Mouse (Mus musculus): Measurements from ENCODE around the gene Pgd. TPM values are rescaled to one million over a fixed set of nuclear protein-coding genes. Genes with fewer than 3 reads are reported as not detected.

The Pgd gene
- polyA plus RNA-seq, 1 experiment from 2014 or later, result 113 TPM

GRCm38 (mm10) chr4:149147528-149147927, 19.0 kb downstream of the Pgd start:
- Histone ChIP-seq H3K4me1 (0 out of 2 replicates have a peak, but pooled peaks cover 6% of the 10 kb centered on the region), H3K9me3 (no peaks in the 10 kb centered on the region), H3K4me2 (replicated peaks) (no peak overlapping the region), H3K9ac (no peak overlapping the region), H3K27ac (no peak overlapping the region), H3K4me3 (no peak overlapping the region), H3K27me3 (no peaks in the 10 kb centered on the region), H3K36me3 (peaks cover 37% of the 10 kb centered on the region)
- no peak for ATAC-seq (ENCODE audit: low FRiP score, low read depth)
- WGBS, result 84% methylated on average over 7 of the region's 7 CpGs

- Histone ChIP-seq H3K36me3 (peaks cover 13% of the 10 kb centered on the region), H3K4me3 (no peak overlapping the region), H3K27me3 (no peaks in the 10 kb centered on the region), H3K4me1 (0 out of 2 replicates have a peak, but pooled peaks cover 6% of the 10 kb centered on the region), H3K9me3 (no peaks in the 10 kb centered on the region), H3K9ac (no peak overlapping the region), H3K27ac (no peak overlapping the region), H3K4me2 (replicated peaks) (no peak overlapping the region)
- ATAC-seq (ENCODE audit: low FRiP score, low read depth), result no peak
- 84% methylated on average over 4 of the region's 4 CpGs for WGBS
Observed at GRCm38 (mm10) chr4:149145151-149145550, 21.4 kb downstream of the Pgd start.

GRCm38 (mm10) chr4:149144459-149144858, 22.1 kb downstream of the Pgd start:
- Histone ChIP-seq H3K27me3 (no peaks in the 10 kb centered on the region), H3K9ac (no peak overlapping the region), H3K27ac (no peak overlapping the region), H3K4me2 (replicated peaks) (no peak overlapping the region), H3K36me3 (peaks cover 6% of the 10 kb centered on the region), H3K4me3 (no peak overlapping the region), H3K4me1 (0 out of 2 replicates have a peak, but pooled peaks cover 6% of the 10 kb centered on the region), H3K9me3 (no peaks in the 10 kb centered on the region)
- WGBS, result 7% methylated on average over 3 of the region's 3 CpGs
- ATAC-seq (ENCODE audit: low FRiP score, low read depth), result peak; percentile 88

GRCm38 (mm10) chr4:149143594-149143993, 23.0 kb downstream of the Pgd start:
- Histone ChIP-seq H3K4me2 (replicated peaks) (no peak overlapping the region), H3K27ac (no peak overlapping the region), H3K4me1 (0 out of 2 replicates have a peak, but pooled peaks cover 6% of the 10 kb centered on the region), H3K9ac (no peak overlapping the region), H3K27me3 (no peaks in the 10 kb centered on the region), H3K36me3 (no peaks in the 10 kb centered on the region), H3K9me3 (no peaks in the 10 kb centered on the region), H3K4me3 (no peak overlapping the region)
- WGBS, result 38% methylated on average over 4 of the region's 4 CpGs
- no peak for ATAC-seq (ENCODE audit: low FRiP score, low read depth)

- no peak overlapping the region for H3K4me2 ChIP-seq (replicated peaks)
- no peaks in the 10 kb centered on the region; the same call in 1 of the 2 replicates for H3K36me3 ChIP-seq
- H3K4me1 ChIP-seq, result peaks cover 8% of the 10 kb centered on the region
- no peaks in the 10 kb centered on the region for H3K9me3 ChIP-seq
- no peak overlapping the region for H3K4me3 ChIP-seq
- no peak for ATAC-seq (ENCODE audit: low FRiP score, low read depth)
- no peak overlapping the region for H3K27ac ChIP-seq
- H3K27me3 ChIP-seq, result no peaks in the 10 kb centered on the region
- whole genome bisulfite sequencing, result 55% methylated on average over 8 of the region's 8 CpGs
- no peak overlapping the region for H3K9ac ChIP-seq
Observed at GRCm38 (mm10) chr4:149138515-149138914, 28.1 kb downstream of the Pgd start.

- Histone ChIP-seq H3K36me3 (no peaks in the 10 kb centered on the region; the same call in 1 of the 2 replicates), H3K4me1 (peaks cover 8% of the 10 kb centered on the region), H3K27me3 (no peaks in the 10 kb centered on the region), H3K9me3 (no peaks in the 10 kb centered on the region), H3K9ac (peak within 1 kb of the TSS; percentile 75), H3K4me2 (replicated peaks) (peak within 1 kb of the TSS; percentile 72), H3K4me3 (peak within 1 kb of the TSS; percentile 60), H3K27ac (peak within 1 kb of the TSS; percentile 89)
- peak; percentile 91 for ATAC-seq (ENCODE audit: low FRiP score, low read depth)
- WGBS, result under 1% methylated on average over 68 of the region's 68 CpGs
Observed at GRCm38 (mm10) chr4:149136982-149137770, 29.4 kb downstream of the Pgd start, which contains the start of gene Cenps. Cenps (minus strand) TSS chr4:149137629.

GRCm38 (mm10) chr4:149136116-149136850, 30.3 kb downstream of the Pgd start:
- Histone ChIP-seq H3K4me2 (replicated peaks) (peak overlapping the region; percentile 72), H3K9me3 (no peaks in the 10 kb centered on the region), H3K9ac (peak overlapping the region; percentile 75), H3K27ac (no peak overlapping the region), H3K36me3 (peaks cover 6% of the 10 kb centered on the region), H3K4me1 (peaks cover 8% of the 10 kb centered on the region), H3K4me3 (peak overlapping the region; percentile 60), H3K27me3 (no peaks in the 10 kb centered on the region)
- no peak for ATAC-seq (ENCODE audit: low FRiP score, low read depth)
- 63% methylated on average over 18 of the region's 18 CpGs for WGBS

GRCm38 (mm10) chr4:149133395-149133794, 33.2 kb downstream of the Pgd start:
- Histone ChIP-seq H3K27me3 (no peaks in the 10 kb centered on the region), H3K4me3 (no peak overlapping the region), H3K9ac (no peak overlapping the region), H3K27ac (no peak overlapping the region), H3K36me3 (peaks cover 29% of the 10 kb centered on the region), H3K4me1 (peaks cover 8% of the 10 kb centered on the region), H3K9me3 (no peaks in the 10 kb centered on the region), H3K4me2 (replicated peaks) (no peak overlapping the region)
- ATAC-seq (ENCODE audit: low FRiP score, low read depth), result no peak
- 79% methylated on average over 5 of the region's 5 CpGs for WGBS

- H3K27ac ChIP-seq, result no peak overlapping the region
- H3K4me1 ChIP-seq, result peaks cover 8% of the 10 kb centered on the region
- ATAC-seq (ENCODE audit: low FRiP score, low read depth), result no peak
- 80% methylated on average over 21 of the region's 21 CpGs for WGBS
- H3K9ac ChIP-seq, result no peak overlapping the region
- no peaks in the 10 kb centered on the region for H3K9me3 ChIP-seq
- H3K4me2 ChIP-seq (replicated peaks), result no peak overlapping the region
- H3K4me3 ChIP-seq, result no peak overlapping the region
- H3K36me3 ChIP-seq, result peaks cover 43% of the 10 kb centered on the region
- no peaks in the 10 kb centered on the region for H3K27me3 ChIP-seq
Observed at GRCm38 (mm10) chr4:149131789-149132565, 34.6 kb downstream of the Pgd start.

GRCm38 (mm10) chr4:149131021-149131752, 35.4 kb downstream of the Pgd start:
- Histone ChIP-seq H3K27ac (no peak overlapping the region), H3K4me3 (no peak overlapping the region), H3K36me3 (peaks cover 46% of the 10 kb centered on the region), H3K9me3 (no peaks in the 10 kb centered on the region), H3K4me2 (replicated peaks) (no peak overlapping the region), H3K9ac (no peak overlapping the region), H3K4me1 (peaks cover under 1% of the 10 kb centered on the region; the same call in 1 of the 2 replicates), H3K27me3 (no peaks in the 10 kb centered on the region)
- ATAC-seq (ENCODE audit: low FRiP score, low read depth), result no peak
- WGBS, result 74% methylated on average over 23 of the region's 23 CpGs

- Histone ChIP-seq H3K4me1 (no peaks in the 10 kb centered on the region), H3K36me3 (peaks cover 46% of the 10 kb centered on the region), H3K9ac (no peak overlapping the region), H3K27me3 (no peaks in the 10 kb centered on the region), H3K4me3 (no peak overlapping the region), H3K27ac (no peak overlapping the region), H3K4me2 (replicated peaks) (no peak overlapping the region), H3K9me3 (no peaks in the 10 kb centered on the region)
- 82% methylated on average over 18 of the region's 18 CpGs for WGBS
- no peak for ATAC-seq (ENCODE audit: low FRiP score, low read depth)
Observed at GRCm38 (mm10) chr4:149128467-149128866, 38.1 kb downstream of the Pgd start.

Data from limb, embryonic 13.5 days (tissue).